Mouse (Mus musculus) left cerebral cortex, postnatal 36 days (tissue): ENCODE measurements around the gene Pnp2. TPM values are rescaled to one million over a fixed set of nuclear protein-coding genes. Genes with fewer than 3 reads are reported as not detected.
"Not testable (repeated sequence)": the region's sequence is repeated elsewhere in the genome, so short reads cannot be mapped to it uniquely, and the experiment has no call there.

ENCODE experiments used
- DNase-seq, 2 experiments: peaks; one replicate each; pipeline ENCODE4 v3.0.0; 2021 to 2022; ENCODE audit warnings: low spot score in 2 of 2, mixed read lengths in 1 of 2
- intact Hi-C: fragments of 180-260 bp; cut with DNase I; formaldehyde crosslinking; loops from one replicate; pipeline ENCODE4 v1.15.1; 2025
- total RNA-seq, 2 experiments: library from RNA; stranded (reverse); gene quantifications; 2 replicates each; pipeline ENCODE4 v1.2.3; 2021

Pnp2 gene
- total RNA-seq, 2 experiments from 2014 or later: 1.1 to 1.4 TPM

DNA sequence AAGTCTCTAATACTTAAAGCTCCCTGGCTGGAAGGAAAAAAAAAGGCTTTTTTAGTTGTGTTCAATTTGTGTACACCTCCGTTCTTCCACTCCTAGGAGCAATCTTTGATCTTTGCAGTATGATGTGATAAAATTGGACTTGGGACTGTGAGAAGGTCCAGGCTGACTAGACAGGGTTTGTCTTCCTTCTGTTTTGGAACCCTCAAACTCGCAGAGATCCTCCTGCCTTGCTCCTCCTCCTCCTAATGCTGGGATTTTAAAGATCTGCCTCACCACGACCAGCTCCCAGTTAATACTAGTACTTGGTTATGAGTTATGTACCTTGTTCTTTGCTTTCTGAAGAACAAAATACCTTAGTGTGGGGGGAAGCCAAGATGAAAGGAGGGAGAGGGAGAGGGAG is 10.3 kb upstream of the Pnp2 start:
- intact Hi-C loops, DNase-seq: not testable (repeated sequence)

DNA sequence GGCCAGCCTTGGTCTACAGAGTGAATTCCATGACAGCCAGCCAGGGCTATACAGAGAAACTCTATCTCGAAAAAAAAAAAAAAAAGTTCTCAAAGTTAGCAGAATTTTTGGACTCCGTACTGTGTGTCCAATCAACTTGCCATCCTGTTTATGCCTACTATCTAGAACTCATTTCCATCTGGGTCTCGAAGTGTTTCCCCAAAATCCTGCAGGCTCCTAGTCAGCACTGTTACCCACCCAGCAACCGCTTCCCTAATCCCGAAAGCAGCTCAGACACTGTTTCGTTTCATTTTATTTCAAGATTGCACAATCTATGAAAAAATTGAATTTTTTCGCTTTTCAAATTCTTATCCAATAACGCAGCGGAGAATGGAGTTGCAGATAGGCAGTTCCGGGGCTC is 305 bp upstream of the Pnp2 start:
- DNase-seq: no peak
- intact Hi-C loops: no loop called here

DNA sequence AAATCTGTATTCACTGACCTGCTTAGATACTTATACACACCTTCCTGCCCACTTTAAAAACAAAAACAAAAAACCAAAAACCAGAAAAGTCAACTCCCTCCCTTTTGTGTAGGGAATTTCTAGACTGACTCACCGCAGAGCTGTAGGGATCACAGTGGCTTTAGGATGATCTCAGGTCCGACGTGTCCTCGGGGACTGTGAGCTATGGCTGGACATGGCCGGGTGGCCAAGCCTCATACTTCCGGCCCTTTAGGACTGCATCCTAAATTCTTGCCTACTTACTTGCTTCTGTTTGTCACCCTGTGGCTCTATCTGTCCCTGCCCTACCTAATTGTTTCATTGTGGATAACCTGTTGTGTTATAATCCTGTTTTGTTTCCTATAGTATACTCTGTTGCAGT is 932 bp downstream of the Pnp2 start:
- not testable (repeated sequence) for DNase-seq

DNA sequence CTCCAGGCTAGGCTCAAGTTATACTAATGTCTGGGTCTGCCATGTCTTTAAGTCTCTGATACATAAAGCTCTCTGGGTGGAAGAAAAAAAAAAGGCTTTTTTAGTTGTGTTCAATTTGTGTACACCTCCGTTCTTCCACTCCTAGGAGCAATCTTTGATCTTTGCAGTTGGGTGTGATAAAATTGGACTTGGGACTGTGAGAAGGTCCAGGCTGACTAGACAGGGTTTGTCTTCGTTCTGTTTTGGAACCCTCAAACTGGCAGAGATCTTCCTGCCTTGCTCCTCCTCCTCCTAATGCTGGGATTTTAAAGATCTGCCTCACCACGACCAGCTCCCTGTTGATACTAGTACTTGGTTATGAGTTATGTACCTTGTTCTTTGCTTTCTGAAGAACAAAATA is 1.4 kb downstream of the Pnp2 start:
- intact Hi-C loops, DNase-seq: not testable (repeated sequence)

More for the DNA sequence above, 932 bp downstream of the Pnp2 start:
- intact Hi-C loops: not testable (repeated sequence)

DNA sequence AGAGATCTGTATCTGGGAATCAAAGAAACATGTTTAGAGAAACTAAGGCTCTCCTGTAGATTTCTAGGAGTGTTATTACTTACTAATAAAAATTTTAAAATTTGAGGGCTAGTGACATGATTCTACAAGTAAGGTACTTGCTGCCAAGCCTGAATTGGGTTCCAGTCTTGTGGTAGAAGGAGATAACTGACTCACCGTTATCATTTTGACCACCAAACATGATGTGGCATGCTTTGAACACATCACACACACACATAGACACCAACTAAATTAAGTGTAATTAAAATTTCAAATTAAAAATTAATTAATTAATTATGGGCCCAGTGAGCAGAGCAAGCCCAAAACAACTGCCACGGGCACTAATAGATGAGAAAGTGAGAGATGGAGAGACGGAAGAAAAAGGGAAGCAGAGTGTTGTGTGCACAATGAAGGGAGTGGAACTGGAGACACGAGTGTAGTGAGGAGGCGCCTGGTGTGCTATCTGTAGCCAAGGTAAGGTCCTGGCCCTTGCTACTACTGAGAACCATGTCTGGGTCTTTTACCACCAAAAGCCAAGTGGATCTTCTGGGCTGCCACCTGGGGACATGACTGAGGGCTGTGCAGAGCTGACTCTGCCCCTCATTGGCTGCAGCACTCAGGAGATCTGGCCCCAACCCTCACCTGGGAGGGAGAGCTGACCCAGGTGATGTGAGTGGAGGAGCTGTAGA is 2.6 kb downstream of the Pnp2 start:
- DNase-seq, intact Hi-C loops: not testable (repeated sequence)

DNA sequence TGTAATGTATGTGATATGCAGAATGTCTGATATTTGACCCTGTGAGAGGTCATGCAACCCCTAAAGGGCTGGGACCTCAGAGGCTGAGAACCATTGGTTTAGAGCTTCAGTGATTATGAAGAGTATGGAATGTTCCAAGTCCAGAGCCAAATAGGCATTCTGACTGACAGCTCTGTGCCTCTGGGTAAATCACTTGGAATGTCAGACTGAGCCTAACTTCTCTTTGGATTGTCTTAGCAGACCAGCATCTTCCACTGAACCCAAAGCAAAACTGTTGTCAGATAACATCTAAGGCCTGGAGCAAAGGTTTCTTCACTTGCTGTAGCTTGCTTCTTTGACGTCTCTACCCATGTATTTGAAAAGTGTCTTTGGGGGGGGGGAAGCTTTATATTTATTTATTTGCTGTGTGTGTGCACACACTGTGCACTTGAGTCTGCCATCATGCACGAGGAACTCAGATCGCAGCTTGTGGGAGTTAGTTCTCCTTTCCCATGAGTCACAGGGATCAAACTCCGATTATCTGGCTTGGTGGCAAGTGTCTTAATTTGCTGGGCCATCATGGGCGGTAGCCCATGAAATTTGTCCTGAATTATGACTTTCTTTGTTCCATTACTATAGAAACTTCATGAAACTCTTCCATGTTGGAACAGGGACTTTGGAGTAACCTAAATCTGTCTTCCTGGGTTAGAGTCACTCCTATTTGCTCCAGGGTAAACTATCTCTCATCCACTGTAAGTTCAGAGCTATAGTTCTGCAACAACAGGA is 12.6 kb downstream of the Pnp2 start:
- no peak for DNase-seq
- intact Hi-C loops: no loop called here

DNA sequence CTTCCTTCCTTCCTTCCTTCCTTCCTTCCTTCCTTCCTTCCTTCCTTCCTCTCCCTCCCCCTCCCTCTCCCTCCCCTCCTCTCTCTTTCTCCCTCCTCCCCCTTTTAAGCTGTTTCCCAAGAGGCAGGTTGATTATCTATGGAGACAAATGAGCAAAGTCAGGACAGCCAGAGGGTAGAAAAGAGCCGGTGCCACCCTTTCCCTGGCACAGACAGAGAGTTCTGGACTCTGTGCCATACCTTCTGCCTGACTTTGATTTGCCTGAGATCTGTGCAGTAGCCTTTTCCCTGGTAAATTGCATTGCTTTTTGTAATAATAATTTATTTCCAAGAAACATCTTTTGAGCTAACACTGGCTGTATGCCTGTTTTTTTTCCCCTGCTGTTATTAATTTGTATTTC is 13.2 kb downstream of the Pnp2 start:
- DNase-seq: no peak
- intact Hi-C loops: no loop called here

DNA sequence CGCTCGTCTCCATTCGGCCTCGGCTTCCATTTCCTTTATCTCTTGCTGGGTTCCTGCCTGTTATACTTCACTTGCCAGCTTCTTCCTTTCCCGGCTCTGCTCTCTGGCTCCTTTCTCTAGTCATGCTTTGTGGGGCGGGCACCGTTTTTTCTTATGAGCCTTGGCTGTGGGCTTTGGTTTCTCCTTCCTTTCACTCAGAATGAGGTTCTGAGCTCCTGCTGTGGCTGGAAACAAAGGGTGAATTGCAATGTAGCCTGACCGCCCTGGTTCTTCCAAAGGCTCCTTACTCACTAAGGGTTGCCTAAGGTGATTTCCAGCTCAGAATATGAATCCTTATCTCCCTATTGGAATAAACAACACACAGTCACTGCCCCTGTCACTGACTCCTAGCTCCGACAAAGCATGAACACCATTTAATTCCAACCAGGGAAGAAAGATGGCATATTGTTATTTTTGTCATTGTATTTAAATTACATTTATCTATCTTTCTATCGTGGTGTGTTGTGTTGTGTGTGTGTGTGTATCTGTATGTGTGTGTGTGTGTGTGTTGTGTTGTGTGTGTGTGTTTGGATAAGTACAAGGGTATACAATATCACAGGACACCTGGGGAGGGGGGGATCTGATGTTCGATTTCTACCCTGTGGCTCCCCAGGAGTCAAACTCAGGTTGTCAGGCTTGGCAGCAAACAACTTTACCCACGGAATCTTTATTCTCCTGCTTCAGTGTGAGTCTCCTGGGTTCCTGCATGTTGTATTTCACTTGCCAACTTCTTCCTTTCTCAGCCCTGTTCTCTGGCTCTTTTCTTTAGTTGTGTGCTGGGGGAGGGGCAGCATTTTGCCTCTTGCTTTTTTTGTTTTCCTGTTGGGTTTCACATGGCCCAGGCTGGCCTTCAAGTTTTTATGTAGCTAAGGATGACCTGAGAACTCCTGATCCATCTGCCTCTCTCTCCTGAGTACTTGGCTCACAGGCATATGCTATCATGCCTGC is 14.1 kb downstream of the Pnp2 start:
- DNase-seq: peak; percentile 28 to 40
- intact Hi-C loops: no loop called here

DNA sequence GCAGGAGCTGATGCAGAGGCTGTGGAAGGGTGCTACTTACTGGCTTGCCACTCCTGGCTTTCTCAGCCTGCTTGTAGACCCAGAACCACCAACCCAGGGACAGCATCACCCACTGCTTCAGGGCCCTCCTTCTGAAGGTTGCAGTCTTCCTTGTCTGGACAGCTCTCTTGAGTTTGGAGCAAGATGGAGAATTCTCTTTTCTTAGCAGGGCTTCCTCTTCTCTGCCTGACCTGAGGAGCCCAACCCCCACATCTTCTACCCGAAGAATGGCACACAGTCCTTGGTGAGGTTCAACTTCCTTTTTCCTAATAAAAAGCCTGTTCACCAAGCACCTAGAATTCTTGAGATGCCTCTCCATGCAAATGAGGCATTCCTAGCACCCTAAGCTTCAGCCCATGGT is 15.0 kb downstream of the Pnp2 start:
- no peak for DNase-seq
- intact Hi-C loops: no loop called here

DNA sequence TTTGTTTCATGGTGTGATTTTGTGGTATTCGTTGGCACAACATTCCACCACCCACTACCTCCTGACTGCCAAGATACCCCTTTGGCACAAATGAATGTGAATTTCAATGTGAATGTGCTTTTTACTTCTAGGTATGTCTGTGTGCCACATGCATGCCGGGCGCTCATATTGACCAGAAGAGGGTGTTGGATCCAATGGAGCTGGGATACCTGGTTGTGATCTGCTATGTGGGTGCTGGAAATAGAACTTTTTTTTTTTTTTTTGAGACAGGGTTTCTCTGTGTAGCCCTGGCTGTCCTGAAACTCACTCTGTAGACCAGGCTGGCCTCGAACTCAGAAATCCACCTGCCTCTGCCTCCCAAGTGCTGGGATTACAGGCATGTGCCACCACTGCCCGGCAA is 17.3 kb downstream of the Pnp2 start:
- intact Hi-C loops: not testable (repeated sequence)

DNA sequence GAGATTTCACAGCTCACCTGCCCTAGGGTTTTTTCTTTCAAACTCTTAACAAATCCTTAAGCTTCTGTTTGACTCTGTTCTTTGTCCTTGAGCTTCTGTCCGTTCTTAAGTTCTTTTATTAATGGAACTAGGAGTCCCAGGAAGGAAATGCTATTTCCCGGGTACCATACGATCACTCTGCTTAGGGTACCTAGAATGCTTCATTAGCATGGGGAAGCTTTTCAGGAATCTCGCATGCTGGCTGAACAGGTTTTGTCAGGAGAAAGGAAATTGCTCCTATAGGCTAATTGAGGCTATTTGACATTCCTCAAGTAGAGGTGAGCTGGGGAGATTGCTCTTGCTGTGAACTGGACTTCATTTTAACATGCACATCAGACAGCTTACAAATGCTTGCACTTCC is 17.9 kb downstream of the Pnp2 start:
- intact Hi-C loops: no loop called here
- no peak for DNase-seq

More for the DNA sequence above, 17.3 kb downstream of the Pnp2 start:
- not testable (repeated sequence) for DNase-seq

DNA sequence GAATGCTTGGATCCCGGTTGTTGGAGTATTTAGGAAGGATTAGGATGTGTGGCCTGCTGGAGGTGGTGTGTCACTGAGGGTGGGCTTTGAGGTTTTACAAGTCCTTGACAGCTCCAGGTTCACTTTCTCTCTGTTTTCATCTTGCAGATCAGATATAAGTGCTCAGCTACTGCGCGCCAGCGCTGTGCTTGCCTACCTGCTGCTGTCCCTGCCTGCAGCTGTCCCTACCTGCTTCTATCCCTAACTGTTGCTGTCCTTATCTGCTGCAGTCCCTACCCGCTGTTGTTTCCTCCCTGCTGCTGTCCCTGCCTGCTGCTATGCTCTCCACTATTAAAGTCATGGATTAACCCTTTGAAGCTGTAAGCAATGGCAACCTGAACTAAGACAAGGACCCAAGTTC is 19.2 kb downstream of the Pnp2 start:
- no peak for DNase-seq
- intact Hi-C loops: loop anchor here (5.0 kb wide), 1 partner anchor 87 kb away; no protein-coding TSS in a partner anchor

DNA sequence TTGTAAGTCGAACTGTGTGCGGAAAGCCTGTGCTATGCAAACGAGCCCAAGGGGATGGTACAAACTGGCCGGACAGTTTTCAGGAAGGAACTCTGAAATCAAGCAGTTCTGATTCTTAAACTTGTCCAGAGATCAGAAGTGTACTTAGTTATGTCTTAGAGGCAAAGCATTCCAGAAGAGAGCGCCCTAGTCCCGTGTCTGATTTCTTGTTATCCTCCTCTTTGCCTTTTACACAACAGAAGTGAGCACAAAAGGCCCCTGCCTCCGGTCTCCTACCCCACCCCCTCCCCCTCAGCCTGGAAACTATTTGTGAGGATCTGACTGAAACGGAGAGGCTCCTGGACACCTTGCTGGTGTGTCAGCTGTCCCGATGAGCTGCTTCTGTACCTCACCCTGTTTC is 20.9 kb downstream of the Pnp2 start:
- no peak for DNase-seq
- intact Hi-C loops: loop anchor here (5.0 kb wide), 1 partner anchor 86 kb away; no protein-coding TSS in a partner anchor

DNA sequence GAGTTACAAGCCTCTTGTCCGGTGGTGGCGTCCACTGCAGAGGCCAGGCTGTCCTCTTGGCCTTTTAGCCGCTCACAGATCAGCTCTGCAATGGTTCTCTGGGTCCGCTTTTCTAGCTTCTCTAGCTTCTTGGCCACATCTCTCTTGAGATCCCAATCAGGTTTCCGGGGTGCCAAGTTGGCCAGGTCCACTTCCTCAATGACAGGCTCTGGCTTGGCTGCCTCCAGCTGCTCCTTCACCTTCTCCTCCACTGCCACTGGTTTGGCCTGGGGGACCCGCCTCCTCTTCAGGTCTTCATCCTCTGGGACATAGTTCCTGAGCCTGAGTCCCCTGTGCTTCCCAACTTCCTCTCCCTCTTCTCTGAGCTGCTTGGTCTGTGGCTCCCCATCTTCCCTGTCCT is 22.7 kb downstream of the Pnp2 start:
- intact Hi-C loops: loop anchor here (5.0 kb wide), 1 partner anchor 84 kb away; no protein-coding TSS in a partner anchor

DNA sequence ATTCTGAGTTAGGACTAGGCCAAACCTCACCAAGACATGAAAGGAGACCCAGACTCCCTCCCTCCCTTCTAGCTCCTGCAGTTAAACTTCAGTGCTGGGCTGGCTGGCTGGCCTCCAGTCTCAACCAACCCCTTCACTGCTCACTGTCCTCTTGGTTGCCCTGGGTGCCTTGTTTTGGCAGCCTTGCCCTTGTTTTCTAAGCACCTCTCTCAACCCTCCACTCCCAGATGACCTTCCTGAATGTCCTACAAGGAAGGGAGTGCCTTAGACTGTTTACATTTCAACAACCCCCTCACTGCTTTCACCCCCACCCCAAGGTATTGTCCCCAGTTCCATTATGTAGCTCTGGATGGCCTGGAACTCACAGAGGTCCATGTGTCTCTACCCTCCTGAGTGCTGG is 23.8 kb downstream of the Pnp2 start:
- intact Hi-C loops: loop anchor here (5.0 kb wide), 1 partner anchor 83 kb away; no protein-coding TSS in a partner anchor

More for the DNA sequence above, 22.7 kb downstream of the Pnp2 start:
- DNase-seq: not testable (repeated sequence)

DNA sequence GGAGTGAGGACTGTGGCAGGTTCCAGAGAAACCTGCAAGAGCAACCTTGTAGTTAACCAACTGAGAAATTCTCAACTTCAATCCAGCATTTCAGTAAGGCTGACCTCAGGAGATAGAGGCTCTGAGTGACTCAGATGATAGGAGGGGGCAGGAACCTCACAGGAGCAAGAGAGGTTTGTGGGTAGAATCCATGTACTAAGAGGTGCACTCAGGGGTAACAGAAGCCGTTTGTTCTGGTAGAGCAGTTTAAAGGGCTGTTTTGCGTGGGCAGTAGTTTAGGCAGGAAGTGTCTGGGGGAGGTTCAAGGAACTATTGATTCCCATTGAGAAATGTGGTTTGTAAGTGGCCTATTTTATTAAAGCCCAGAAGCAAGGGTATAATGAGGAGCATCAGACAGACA is 25.4 kb downstream of the Pnp2 start:
- DNase-seq: no peak
- intact Hi-C loops: no loop called here

More for the DNA sequence above, 23.8 kb downstream of the Pnp2 start:
- DNase-seq: no peak

DNA sequence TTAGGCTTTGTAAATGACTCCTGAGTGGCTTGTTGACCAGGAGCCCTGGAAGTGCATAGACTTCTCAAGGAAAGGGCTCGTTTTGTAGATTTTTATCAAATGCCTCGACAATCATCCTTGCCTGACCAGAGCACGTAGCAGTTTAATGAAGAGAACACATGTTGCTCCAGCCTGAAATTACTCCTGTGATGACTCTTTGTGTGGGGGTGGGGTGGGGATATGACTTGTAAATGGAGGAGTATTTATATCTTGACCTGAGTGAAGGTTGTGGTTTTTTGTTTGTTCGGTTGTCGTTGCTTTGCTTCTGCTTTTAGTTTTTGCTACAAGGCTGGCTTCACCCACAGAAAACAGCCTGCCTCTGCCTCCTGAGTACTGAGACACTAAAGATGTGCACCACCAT is 26.0 kb downstream of the Pnp2 start:
- intact Hi-C loops: no loop called here
- no peak for DNase-seq

DNA sequence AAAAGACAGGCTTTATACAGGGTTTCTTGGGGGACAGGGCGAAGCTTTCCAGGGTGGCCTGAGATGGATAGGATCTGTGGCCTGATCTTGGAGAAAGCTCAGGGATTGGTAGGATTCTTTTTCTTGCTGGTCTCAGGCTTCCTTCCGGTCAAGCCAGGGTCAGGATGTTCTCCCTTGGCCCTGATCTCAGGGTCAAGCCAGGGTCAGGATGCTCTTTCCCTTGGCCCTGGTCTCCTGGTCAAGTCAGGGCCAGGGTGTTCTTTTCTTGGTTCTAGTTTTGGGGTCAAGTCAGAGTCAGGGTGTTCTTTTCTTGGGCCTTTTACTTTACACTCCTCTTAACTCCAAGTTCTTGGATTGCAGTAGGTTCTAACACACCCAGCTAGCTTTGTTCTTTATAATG is 31.9 kb downstream of the Pnp2 start:
- intact Hi-C loops: no loop called here
- no peak for DNase-seq

DNA sequence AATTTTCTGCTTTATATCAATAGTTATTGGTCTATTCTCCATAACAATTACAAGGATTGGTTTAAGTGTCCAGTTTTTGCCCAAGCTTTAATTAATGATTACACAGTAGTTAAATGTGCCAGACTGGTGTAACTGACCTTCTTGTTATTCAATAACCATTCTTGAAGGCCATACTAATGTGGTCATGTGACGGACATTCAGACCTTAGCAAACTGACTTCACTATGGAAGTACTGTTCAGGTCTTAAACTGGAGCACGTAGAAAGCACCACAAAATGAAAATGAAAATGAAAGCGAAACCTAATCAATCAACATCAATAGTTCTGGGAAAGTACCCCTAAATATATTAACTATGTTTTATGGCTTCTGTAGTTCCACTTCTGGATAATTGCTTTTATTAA is 35.2 kb downstream of the Pnp2 start:
- DNase-seq: no peak

DNA sequence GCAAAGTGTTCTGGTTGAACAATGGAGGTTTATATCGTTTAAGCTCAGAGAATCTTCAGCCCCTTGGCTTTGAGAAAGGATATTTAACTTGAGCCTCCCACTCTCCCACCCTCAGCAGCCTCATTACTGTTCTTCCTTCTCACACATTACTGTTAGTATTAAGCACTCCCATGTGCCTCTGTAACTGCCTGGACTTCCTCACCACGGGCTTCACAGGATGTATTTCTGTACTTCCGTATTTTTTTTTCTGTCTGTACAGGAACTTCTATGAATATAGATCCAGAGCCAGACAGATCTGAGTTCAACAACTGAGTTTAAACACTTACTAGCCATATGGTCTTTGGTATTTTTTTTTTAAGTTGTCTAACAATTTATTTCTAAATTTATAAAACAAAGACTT is 41.3 kb downstream of the Pnp2 start:
- intact Hi-C loops: no loop called here
- DNase-seq: no peak

More for the DNA sequence above, 35.2 kb downstream of the Pnp2 start:
- intact Hi-C loops: no loop called here
